Mouse (Mus musculus): ENCODE measurements around the gene Grem1. TPM values are rescaled to one million over a fixed set of nuclear protein-coding genes. Genes with fewer than 3 reads are reported as not detected.

The Grem1 gene
- polyA plus RNA-seq, 1 experiment: 17.9 TPM

DNA sequence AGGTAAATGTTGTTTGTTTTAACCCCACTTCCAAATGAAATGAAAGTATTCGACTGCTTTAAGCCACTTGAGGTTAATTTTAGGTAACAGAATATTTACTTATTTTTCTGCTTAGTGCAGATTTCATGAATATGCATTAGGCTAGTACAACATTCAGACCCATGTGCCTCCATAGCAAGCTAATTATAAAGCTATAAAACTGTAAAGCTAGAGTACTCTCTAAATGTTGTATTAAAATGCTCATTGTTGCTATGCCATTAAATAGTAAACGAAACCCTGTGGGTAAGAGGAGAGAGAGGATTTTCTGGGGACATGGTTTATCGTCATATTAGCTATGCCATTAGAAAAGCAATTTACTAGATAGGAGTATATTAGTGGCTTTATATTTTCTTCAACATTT is 62.2 kb downstream of the Grem1 start:
- Histone ChIP-seq H3ac (ENCODE audit: control insufficient read depth, insufficient read length) (no peak overlapping the region), H3K4me3 (no peak overlapping the region), H3K79me2 (ENCODE audit: control insufficient read depth, insufficient read depth) (no peaks in the 10 kb centered on the region), H3K36me3 (ENCODE audit: control insufficient read depth, insufficient read depth) (no peaks in the 10 kb centered on the region), H3K4me2 (ENCODE audit: low read depth) (no peak overlapping the region), H3K27me3 (ENCODE audit: control insufficient read depth, insufficient read depth, insufficient read length) (no peaks in the 10 kb centered on the region)
- TF ChIP-seq POLR2AphosphoS2 (IDR thresholded peaks at IDR 0.05; ENCODE audit: insufficient read length, low read depth) (no peak), REST (IDR thresholded peaks at IDR 0.05; ENCODE audit: insufficient read depth, insufficient read length) (no peak), E2F4 (IDR thresholded peaks at IDR 0.05; ENCODE audit: insufficient read depth) (no peak), TCF12 (IDR thresholded peaks at IDR 0.05; ENCODE audit: insufficient read depth, poor library complexity, severe bottlenecking) (no peak), CEBPB (IDR thresholded peaks at IDR 0.05; ENCODE audit: insufficient read depth, poor library complexity, severe bottlenecking) (no peak), MYOG (IDR thresholded peaks at IDR 0.05; ENCODE audit: control insufficient read depth in 1 of 3, insufficient read depth in 1 of 3, insufficient read length in 2 of 3, low read depth in 2 of 3) (no peak), MYOD1 (IDR thresholded peaks at IDR 0.05; ENCODE audit: control insufficient read depth in 1 of 3, insufficient read length in 2 of 3, low read depth in 2 of 3) (no peak), TCF3 (IDR thresholded peaks at IDR 0.05; ENCODE audit: insufficient read length, low read depth) (no peak)

Other genes starting within 250 kb of the Grem1 start
- 0.08 TPM for gene Scg5, start 70.5 kb upstream of the Grem1 start, polyA plus RNA-seq (2012; fragmentation: generic; extraction: Trizol)
- 6.8 TPM for gene Arhgap11a, start 90.0 kb upstream of the Grem1 start, polyA plus RNA-seq (2012; fragmentation: generic; extraction: Trizol)

Measured in myocyte (in vitro differentiated cells).